Mouse (Mus musculus) right cerebral cortex, postnatal 10 days (tissue): Measurements from ENCODE around the gene Arl13b.

Experiments
- DNase-seq, 2 experiments: peaks; one replicate each; pipeline ENCODE4 v3.0.0; 2021; ENCODE audit warnings: low spot score in 2 of 2

Arl13b gene

GRCm38 (mm10) chr16:62846498-62847312, at the start of gene Arl13b:
Arl13b (minus strand) TSS chr16:62847040.
- peak; percentile 96 to 98 for DNase-seq

- DNase-seq: no peak
Measured at GRCm38 (mm10) chr16:62895824-62896223, 49.0 kb upstream of the Arl13b start.

GRCm38 (mm10) chr16:62874065-62874464, 27.2 kb upstream of the Arl13b start:
- no peak for DNase-seq

- DNase-seq: no peak
Measured at GRCm38 (mm10) chr16:62873180-62873579, 26.3 kb upstream of the Arl13b start.

- DNase-seq: no peak
Measured at GRCm38 (mm10) chr16:62872688-62873117, 25.9 kb upstream of the Arl13b start.

- no peak for DNase-seq
Measured at GRCm38 (mm10) chr16:62861455-62861854, 14.6 kb upstream of the Arl13b start.

- DNase-seq: no peak
Measured at GRCm38 (mm10) chr16:62860140-62860539, 13.3 kb upstream of the Arl13b start.

GRCm38 (mm10) chr16:62858018-62858417, 11.2 kb upstream of the Arl13b start:
- no peak for DNase-seq

GRCm38 (mm10) chr16:62857498-62857897, 10.7 kb upstream of the Arl13b start:
- DNase-seq: no peak

- DNase-seq: no peak
Measured at GRCm38 (mm10) chr16:62856273-62856672, 9.4 kb upstream of the Arl13b start.

- DNase-seq: no peak
Measured at GRCm38 (mm10) chr16:62855385-62855784, 8.5 kb upstream of the Arl13b start.

- peak; percentile 39 to 59 for DNase-seq
Measured at GRCm38 (mm10) chr16:62854191-62855068, 7.6 kb upstream of the Arl13b start, which contains the start of gene Pros1. Pros1 (plus strand) TSS chr16:62854307.

GRCm38 (mm10) chr16:62853611-62854126, 6.8 kb upstream of the Arl13b start:
- DNase-seq: no peak

GRCm38 (mm10) chr16:62852464-62853252, 5.8 kb upstream of the Arl13b start:
- DNase-seq: no peak

GRCm38 (mm10) chr16:62845341-62845740, 1.5 kb downstream of the Arl13b start:
- DNase-seq: no peak

- DNase-seq: no peak
Measured at GRCm38 (mm10) chr16:62834016-62834735, 12.7 kb downstream of the Arl13b start.

GRCm38 (mm10) chr16:62832481-62832880, 14.4 kb downstream of the Arl13b start:
- DNase-seq: no peak

- DNase-seq: no peak
Measured at GRCm38 (mm10) chr16:62832027-62832426, 14.8 kb downstream of the Arl13b start.

GRCm38 (mm10) chr16:62826156-62827001, 20.5 kb downstream of the Arl13b start:
- DNase-seq: no peak

GRCm38 (mm10) chr16:62822472-62822871, 24.4 kb downstream of the Arl13b start:
- no peak for DNase-seq
